Mouse (Mus musculus) C3H10T1/2 (cell line): Measurements from ENCODE around the gene Olfr984. TPM values are rescaled to one million over a fixed set of nuclear protein-coding genes. Genes with fewer than 3 reads are reported as not detected.

Source experiments
- polyA plus RNA-seq, 2 experiments: library from polyadenylated mRNA; unstranded; fragments of >200 nt; fragmentation: generic; extraction: Trizol; gene quantifications; one replicate each; pipeline ENCODE4 v1.2.1; 2012; ENCODE audit warnings: missing spikeins in 2 of 2

The Olfr984 gene
- polyA plus RNA-seq: not detected

DNA sequence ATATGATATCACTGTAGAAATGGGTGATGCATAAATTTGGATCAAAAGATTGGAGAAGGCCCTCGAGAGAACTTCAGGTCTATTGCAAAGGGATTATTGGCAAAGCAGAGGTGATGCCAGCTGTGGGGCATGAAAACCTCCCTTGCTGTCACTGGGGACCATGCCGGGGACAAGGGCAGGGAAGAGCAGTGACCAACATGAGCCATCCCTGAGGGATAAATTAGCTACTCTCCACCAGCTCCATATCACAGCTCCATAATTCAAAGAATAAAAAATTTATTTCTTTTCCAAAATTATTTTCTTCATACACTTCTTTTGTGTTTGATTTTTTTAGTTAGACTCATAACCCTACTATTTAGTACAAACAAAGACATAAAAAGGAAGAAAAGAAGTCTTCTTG lies at the start of gene Olfr984:
Gene Olfr984, minus strand, starts transcription at position 101 of the 400 bp plus-strand sequence.

DNA sequence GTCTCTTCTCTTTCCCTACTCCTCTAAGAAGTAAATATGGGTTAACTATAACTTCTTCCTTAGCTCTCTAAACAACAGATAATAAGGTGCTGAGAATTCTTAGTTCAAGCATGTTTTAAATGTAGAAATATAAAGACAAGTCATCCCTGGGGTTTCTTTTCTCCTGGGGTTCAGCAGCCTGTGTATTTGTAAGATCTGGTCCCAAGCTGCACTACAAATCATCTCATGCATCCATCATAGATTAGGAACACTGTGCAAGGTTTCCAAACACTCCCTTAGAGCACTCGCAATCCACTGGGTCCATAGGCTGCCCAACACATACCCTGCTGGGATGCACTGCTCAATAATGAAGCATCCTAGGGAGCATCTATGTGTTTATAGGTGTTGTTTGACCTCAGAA lies 16.1 kb upstream of the Olfr984 start, which contains the start of gene Olfr985:
Gene Olfr985, minus strand, starts transcription at position 101 of the 400 bp plus-strand sequence.

DNA sequence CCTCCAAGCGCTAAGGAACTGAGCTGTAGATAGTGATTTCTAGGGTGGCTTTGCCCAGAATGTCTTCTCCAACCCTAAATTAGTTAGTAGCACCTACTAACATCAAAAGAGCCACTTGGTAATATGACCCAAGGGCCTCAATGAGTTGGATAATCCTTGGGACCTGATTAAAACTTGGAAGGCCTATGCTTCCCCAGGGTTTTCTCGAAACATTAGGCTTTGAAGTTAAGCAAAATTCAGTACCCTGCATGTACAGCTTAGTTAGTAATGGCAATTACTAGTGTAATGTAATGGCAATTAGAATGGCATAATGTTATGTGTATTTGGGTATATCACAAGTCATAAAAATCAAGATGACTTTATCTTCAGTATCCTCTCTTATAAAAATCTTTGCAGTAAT lies 20.5 kb downstream of the Olfr984 start, which contains the start of gene Olfr983:
Gene Olfr983, minus strand, starts transcription at position 101 of the 400 bp plus-strand sequence.

DNA sequence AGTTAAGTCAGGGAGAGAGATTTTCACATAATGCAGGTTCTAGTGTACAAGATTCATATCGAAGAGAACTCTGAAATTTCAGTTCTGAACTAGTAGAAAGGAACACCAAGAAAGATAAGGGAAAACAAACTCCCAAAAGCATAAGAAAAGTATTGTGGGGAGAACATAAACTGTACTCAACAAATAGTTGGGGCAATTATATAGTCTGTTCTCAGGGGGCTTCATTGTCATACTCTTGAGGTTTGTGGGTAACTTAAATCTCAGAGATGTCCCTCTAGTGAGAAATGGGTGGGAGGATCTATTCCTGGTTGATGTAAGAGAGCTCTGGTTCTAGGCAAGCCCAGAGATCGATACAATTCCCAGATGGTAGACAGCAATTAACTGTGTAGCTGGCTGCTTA lies 40.5 kb downstream of the Olfr984 start, which contains the start of gene Olfr982:
Gene Olfr982, plus strand, starts transcription at position 301 of the 400 bp plus-strand sequence.

Other genes starting within 250 kb of the Olfr984 start
- not detected for gene Olfr972, start 247.8 kb downstream of the Olfr984 start, polyA plus RNA-seq
- not detected for gene Olfr229, start 206.9 kb downstream of the Olfr984 start, polyA plus RNA-seq
- gene Olfr974, start 176.7 kb downstream of the Olfr984 start, polyA plus RNA-seq: not detected
- gene Olfr975, start 162.2 kb downstream of the Olfr984 start, polyA plus RNA-seq: not detected
- gene Olfr976, start 153.1 kb downstream of the Olfr984 start, polyA plus RNA-seq: not detected
- gene Olfr978, start 122.1 kb downstream of the Olfr984 start, polyA plus RNA-seq: not detected
- not detected for gene Olfr979, start 110.7 kb downstream of the Olfr984 start, polyA plus RNA-seq
- not detected for gene Olfr980, start 104.6 kb downstream of the Olfr984 start, polyA plus RNA-seq
- not detected for gene Olfr981, start 92.7 kb downstream of the Olfr984 start, polyA plus RNA-seq
- not detected for gene Olfr982, start 40.4 kb downstream of the Olfr984 start, polyA plus RNA-seq
- gene Olfr983, start 20.6 kb downstream of the Olfr984 start, polyA plus RNA-seq: not detected
- gene Olfr985, start 16.0 kb upstream of the Olfr984 start, polyA plus RNA-seq: not detected
- not detected for gene Tmem225, start 33.9 kb upstream of the Olfr984 start, polyA plus RNA-seq
- not detected for gene Olfr986, start 66.7 kb upstream of the Olfr984 start, polyA plus RNA-seq
- 1 to 10 TPM in 1 of 2 experiments, under 1 TPM in 1; 0.29 to 1.5 TPM for gene Zfp202, start 78.1 kb upstream of the Olfr984 start, polyA plus RNA-seq
- gene Scn3b, start 155.0 kb upstream of the Olfr984 start, polyA plus RNA-seq: under 1 TPM in 1 of 2 experiments, not detected in 1; 0.01 TPM